Mouse (Mus musculus) heart, embryonic 14.5 days (tissue): ENCODE measurements around the gene Gm17019. TPM values are rescaled to one million over a fixed set of nuclear protein-coding genes. Genes with fewer than 3 reads are reported as not detected.
"Not testable (repeated sequence)": the region's sequence is repeated elsewhere in the genome, so short reads cannot be mapped to it uniquely, and the experiment has no call there.

ENCODE experiments used
- ATAC-seq: fragments of 200-750 bp; cut with Nextera tagmentation; 2 replicates; pipeline ENCODE4 v1.8.0; 2017; ENCODE audit warnings: low read depth, moderate TSS enrichment; ENCODE audit not compliant: insufficient number of reproducible peaks, insufficient read depth, low FRiP score
- H3K27ac ChIP-seq, 2 experiments: fragments of 200-500 bp in 1 of 2; fragments of 300-500 bp in 1 of 2; sonication (generic) in 1 of 2; replicated peaks in 1 of 2; 2 replicates each; pipeline ENCODE4 v1.5.1; 2012 to 2014; ENCODE audit warnings: low read depth in 2 of 2, low read length in 2 of 2, control low read depth in 1 of 2, mild to moderate bottlenecking in 1 of 2, mixed read lengths in 1 of 2; ENCODE audit not compliant: control insufficient read depth in 1 of 2, insufficient read depth in 1 of 2
- H3K27me3 ChIP-seq: fragments of 300-500 bp; sonication (generic); 2 replicates; pipeline ENCODE4 v1.6.1; 2014; ENCODE audit warnings: mild to moderate bottlenecking, low read length, control low read depth; ENCODE audit not compliant: control insufficient read depth, insufficient read depth
- H3K36me3 ChIP-seq: fragments of 300-500 bp; sonication (generic); 2 replicates; pipeline ENCODE4 v1.6.1; 2014; ENCODE audit warnings: mild to moderate bottlenecking, control low read depth, low read length, mixed read lengths; ENCODE audit not compliant: control insufficient read depth, insufficient read depth
- H3K4me1 ChIP-seq, 2 experiments: fragments of 200-500 bp in 1 of 2; fragments of 300-500 bp in 1 of 2; sonication (generic) in 1 of 2; 2 replicates each; pipeline ENCODE4 v1.6.1; 2012 to 2014; ENCODE audit warnings: low read length in 2 of 2, control low read depth in 1 of 2, mixed read lengths in 1 of 2; ENCODE audit not compliant: control insufficient read depth in 2 of 2, insufficient read depth in 2 of 2
- H3K4me2 ChIP-seq: fragments of 300-500 bp; sonication (generic); 2 replicates; pipeline ENCODE4 v1.6.1; 2014; ENCODE audit warnings: mild to moderate bottlenecking, low read length
- H3K4me3 ChIP-seq, 2 experiments: fragments of 200-500 bp in 1 of 2; fragments of 300-500 bp in 1 of 2; sonication (generic) in 1 of 2; 2 replicates each; pipeline ENCODE4 v1.5.1; 2012 to 2014; ENCODE audit warnings: low read length in 2 of 2, mild to moderate bottlenecking in 2 of 2, control low read depth in 1 of 2, low read depth in 1 of 2, moderate library complexity in 1 of 2; ENCODE audit not compliant: control insufficient read depth in 1 of 2, insufficient read depth in 1 of 2
- H3K9ac ChIP-seq: fragments of 300-500 bp; sonication (generic); 2 replicates; pipeline ENCODE4 v1.6.1; 2014; ENCODE audit warnings: mild to moderate bottlenecking, low read length
- H3K9me3 ChIP-seq: fragments of 300-500 bp; sonication (generic); 2 replicates; pipeline ENCODE4 v1.6.1; 2016; ENCODE audit warnings: low read length, control low read depth; ENCODE audit not compliant: control insufficient read depth
- WGBS: fragments of 180-500 bp; shearing (Covaris S2); extraction: QIAGEN DNeasy Blood & Tissue Kit; methylation state at CpG from one replicate; pipeline ENCODE4 v1.1.7; 2014; 5-methylcytosine and 5-hydroxymethylcytosine counted together
- polyA plus RNA-seq: library from polyadenylated mRNA; unstranded; fragments of >200 nt; fragmentation: Nextera tagmentation; extraction: Ambion mirVana; gene quantifications from 2 replicates; pipeline ENCODE4 v1.2.1, GENCODE M21; 2014

Gene Gm17019
- polyA plus RNA-seq, 1 experiment from 2014 or later = not detected

DNA sequence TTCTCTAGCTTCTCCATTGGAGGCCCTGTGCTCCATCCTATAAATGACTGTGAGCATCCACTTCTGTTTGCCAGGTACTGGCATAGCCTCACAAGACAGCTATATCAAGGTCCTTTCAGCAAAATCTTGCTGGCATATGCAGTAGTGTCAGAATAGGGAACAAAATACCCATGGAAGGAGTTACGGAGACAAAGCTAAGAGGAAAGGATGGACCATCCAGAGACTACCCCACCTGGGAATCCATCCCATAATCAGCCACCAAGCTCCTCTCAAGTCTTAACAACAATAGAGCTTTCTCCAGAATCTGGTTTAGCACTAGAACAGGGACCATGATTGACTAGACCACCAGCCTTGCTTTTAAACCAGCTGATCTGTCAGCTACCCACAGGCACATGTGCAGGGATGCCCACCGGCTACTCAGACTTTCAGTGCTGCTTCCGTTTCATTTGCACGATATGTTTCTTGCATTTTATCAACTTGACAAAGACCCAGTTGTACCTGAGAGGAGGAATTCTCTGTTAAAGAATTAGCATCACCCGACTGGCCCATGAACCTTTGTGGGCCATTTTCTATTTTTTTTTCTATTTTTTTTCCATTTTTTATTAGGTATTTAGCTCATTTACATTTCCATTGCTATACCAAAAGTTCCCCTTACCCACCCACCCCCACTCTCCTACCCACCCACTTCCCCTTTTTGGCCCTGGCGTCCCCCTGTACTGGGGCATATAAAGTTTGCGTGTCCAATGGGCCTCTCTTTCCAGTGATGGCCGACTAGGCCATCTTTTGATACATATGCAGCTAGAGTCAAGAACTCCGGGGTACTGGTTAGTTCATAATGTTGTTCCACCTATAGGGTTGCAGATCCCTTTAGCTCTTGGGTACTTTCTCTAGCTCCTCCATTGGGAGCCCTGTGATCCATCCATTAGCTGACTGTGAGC, 12.3 kb upstream of the Gm17019 start:
- H3K4me1 ChIP-seq, H3K4me3 ChIP-seq, H3K27me3 ChIP-seq, H3K9ac ChIP-seq, H3K4me2 ChIP-seq, H3K36me3 ChIP-seq, H3K9me3 ChIP-seq, H3K27ac ChIP-seq: not testable (repeated sequence)
- ATAC-seq = peak; percentile 47; the same call in 1 of the 2 replicates
- 80% methylated on average over 6 of the region's 9 CpGs for WGBS

- WGBS = 45% methylated on average over 3 of the region's 4 CpGs
- not testable (repeated sequence) for H3K4me1 ChIP-seq, H3K36me3 ChIP-seq, H3K27me3 ChIP-seq, ATAC-seq, H3K4me2 ChIP-seq, H3K9ac ChIP-seq, H3K27ac ChIP-seq, H3K4me3 ChIP-seq
- H3K9me3 ChIP-seq = peaks cover 11% of the 10 kb centered on the region
Observed at GRCm38 (mm10) chr5:15040784-15041183, 8.0 kb upstream of the Gm17019 start.

DNA sequence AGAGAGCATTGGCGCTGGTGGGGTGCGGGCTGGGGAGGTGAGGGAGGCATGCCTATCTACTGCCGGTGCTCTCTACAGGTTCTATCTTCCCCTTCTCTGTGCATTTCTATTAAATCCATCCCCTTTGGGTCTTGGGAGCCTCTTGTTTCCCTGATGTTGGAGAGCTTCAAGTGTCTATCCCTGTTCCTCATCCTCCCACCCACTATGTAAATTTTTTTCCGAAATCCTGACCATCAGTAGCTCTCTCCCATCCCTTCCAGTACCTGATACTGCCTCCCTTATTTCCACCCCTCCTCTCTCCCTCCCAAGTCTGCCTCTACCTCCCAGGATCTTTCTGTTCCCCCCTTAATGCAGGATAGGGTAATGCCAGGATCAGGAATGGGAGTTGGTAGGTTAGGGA, 7.2 kb upstream of the Gm17019 start:
- H3K9ac ChIP-seq, H3K27ac ChIP-seq, H3K27me3 ChIP-seq, H3K4me1 ChIP-seq, H3K4me3 ChIP-seq, H3K4me2 ChIP-seq, H3K36me3 ChIP-seq, H3K9me3 ChIP-seq: not testable (repeated sequence)
- peak; percentile 93 for ATAC-seq
- WGBS = 61% methylated on average over 4 of the region's 4 CpGs

DNA sequence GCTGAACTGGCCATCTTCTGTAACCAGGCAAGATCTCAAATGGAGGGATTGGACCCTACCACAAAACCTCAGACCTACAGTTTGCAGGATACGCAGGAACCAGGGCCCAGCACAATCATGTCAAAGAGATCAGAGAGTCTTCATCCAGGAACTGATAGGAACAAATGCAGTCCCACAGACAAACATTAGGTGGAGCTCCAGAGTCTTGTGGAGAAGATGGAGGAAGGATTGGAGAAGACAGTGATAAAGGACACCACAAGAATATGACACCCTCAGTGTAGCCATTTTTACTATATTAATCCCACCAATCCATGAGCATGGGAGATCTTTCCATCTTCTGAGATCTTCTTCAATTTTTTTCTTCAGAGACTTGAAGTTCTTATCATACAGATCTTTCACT, 8.5 kb downstream of the Gm17019 start:
- H3K27ac ChIP-seq, H3K36me3 ChIP-seq, H3K9ac ChIP-seq, H3K27me3 ChIP-seq, H3K4me2 ChIP-seq, H3K4me3 ChIP-seq, ATAC-seq, H3K4me1 ChIP-seq: not testable (repeated sequence)
- 86% methylated on average over 1 of the region's 1 CpGs for WGBS
- peaks cover 19% of the 10 kb centered on the region for H3K9me3 ChIP-seq

DNA sequence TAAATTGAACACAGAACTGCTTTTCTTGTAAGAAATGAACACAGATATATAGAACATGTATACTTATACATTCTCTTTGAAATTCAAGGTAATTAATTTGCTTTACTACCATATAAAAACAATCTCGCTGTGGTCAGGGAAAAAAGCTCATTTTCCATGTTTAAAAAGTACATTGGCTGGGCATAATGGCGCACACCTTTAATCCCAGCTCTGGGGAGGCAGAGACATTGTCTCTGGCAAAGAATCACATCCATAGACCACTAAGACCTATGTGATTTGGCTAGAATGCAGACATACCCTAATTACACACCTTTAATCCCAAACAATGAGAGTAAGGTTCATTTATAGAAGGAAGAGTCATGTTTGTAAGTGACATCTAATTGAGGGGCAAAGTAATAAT, 12.7 kb downstream of the Gm17019 start:
- H3K27ac ChIP-seq, H3K4me1 ChIP-seq, H3K36me3 ChIP-seq, ATAC-seq, H3K4me2 ChIP-seq, H3K4me3 ChIP-seq, H3K9ac ChIP-seq, H3K27me3 ChIP-seq: not testable (repeated sequence)
- H3K9me3 ChIP-seq = peaks cover 16% of the 10 kb centered on the region
- 56% methylated on average over 2 of the region's 2 CpGs for WGBS

GRCm38 (mm10) chr5:15010639-15011582, 21.9 kb downstream of the Gm17019 start:
- H3K9ac ChIP-seq, H3K9me3 ChIP-seq, H3K4me3 ChIP-seq, H3K4me2 ChIP-seq, H3K36me3 ChIP-seq, H3K4me1 ChIP-seq, H3K27me3 ChIP-seq, H3K27ac ChIP-seq: not testable (repeated sequence)
- ATAC-seq = peak; percentile 54
- WGBS = 78% methylated on average over 11 of the region's 11 CpGs

DNA sequence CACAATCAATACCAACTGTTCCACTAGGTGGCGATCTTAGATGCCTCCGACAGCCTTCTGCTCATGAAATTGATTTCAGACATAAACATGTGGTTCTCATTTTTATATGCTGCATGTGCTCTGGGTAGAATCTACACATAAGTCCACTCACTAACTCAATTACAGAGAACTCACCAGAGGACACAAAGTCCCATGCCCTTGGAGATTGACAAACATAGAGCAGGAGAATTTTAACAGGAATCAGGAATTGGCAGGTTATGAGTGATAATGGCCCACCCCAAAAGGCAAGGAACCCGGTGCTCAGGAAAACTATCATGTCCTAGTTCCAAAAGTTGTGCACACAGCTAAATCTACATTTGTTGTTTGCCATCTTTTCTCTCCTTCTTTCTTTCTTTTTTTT, 25.9 kb downstream of the Gm17019 start:
- ATAC-seq = 0 out of 2 replicates have a peak, but pooled peaks have one; percentile 10
- 51% methylated on average over 3 of the region's 3 CpGs for WGBS
- not testable (repeated sequence) for H3K4me2 ChIP-seq

More for the DNA sequence above, 25.9 kb downstream of the Gm17019 start:
- H3K9ac ChIP-seq, H3K27ac ChIP-seq, H3K36me3 ChIP-seq, H3K27me3 ChIP-seq, H3K4me1 ChIP-seq, H3K4me3 ChIP-seq: not testable (repeated sequence)
- peaks cover 17% of the 10 kb centered on the region for H3K9me3 ChIP-seq
